Mouse (Mus musculus) midbrain, embryonic 14.5 days (tissue): ENCODE results near the gene Pigw. TPM values are rescaled to one million over a fixed set of nuclear protein-coding genes. Genes with fewer than 3 reads are reported as not detected.

Experiments
- ATAC-seq: fragments of 200-750 bp; cut with Nextera tagmentation; 2 replicates; pipeline ENCODE4 v1.8.0; 2017; ENCODE audit warnings: moderate number of reproducible peaks, moderate library complexity; ENCODE audit not compliant: low FRiP score, low TSS enrichment
- DNase-seq: peaks from one replicate; pipeline ENCODE4 v3.0.0-alpha.2; 2015
- H3K27ac ChIP-seq: fragments of 300-500 bp; sonication (generic); replicated peaks from 2 replicates; pipeline ENCODE4 v1.5.1; 2014; ENCODE audit warnings: mild to moderate bottlenecking, low read depth, low read length, moderate library complexity
- H3K27me3 ChIP-seq: fragments of 300-500 bp; sonication (generic); 2 replicates; pipeline ENCODE4 v1.6.1; 2014; ENCODE audit warnings: low read length, control low read depth, mixed read lengths; ENCODE audit not compliant: control insufficient read depth, insufficient read depth
- H3K36me3 ChIP-seq: fragments of 300-500 bp; sonication (generic); 2 replicates; pipeline ENCODE4 v1.6.1; 2014; ENCODE audit warnings: low read length, control low read depth; ENCODE audit not compliant: control insufficient read depth, insufficient read depth
- H3K4me1 ChIP-seq: fragments of 300-500 bp; sonication (generic); 2 replicates; pipeline ENCODE4 v1.6.1; 2014; ENCODE audit warnings: mild to moderate bottlenecking, antibody characterized with exemption, low read length, control low read depth; ENCODE audit not compliant: control insufficient read depth, insufficient read depth
- H3K4me2 ChIP-seq: fragments of 300-500 bp; sonication (generic); 2 replicates; pipeline ENCODE4 v1.6.1; 2014; ENCODE audit warnings: mild to moderate bottlenecking, low read length, moderate library complexity
- H3K4me3 ChIP-seq: fragments of 300-500 bp; sonication (generic); replicated peaks from 2 replicates; pipeline ENCODE4 v1.5.1; 2014; ENCODE audit warnings: low read depth, low read length
- H3K9ac ChIP-seq: fragments of 300-500 bp; sonication (generic); replicated peaks from 2 replicates; pipeline ENCODE4 v1.6.1; 2014; ENCODE audit warnings: mild to moderate bottlenecking, low read length, moderate library complexity
- H3K9me3 ChIP-seq: fragments of 300-500 bp; sonication (generic); 2 replicates; pipeline ENCODE4 v1.6.1; 2016; ENCODE audit warnings: low read length, control low read depth, mixed read lengths; ENCODE audit not compliant: control insufficient read depth
- WGBS: fragments of 180-500 bp; shearing (Covaris S2); extraction: QIAGEN DNeasy Blood & Tissue Kit; methylation state at CpG from one replicate; pipeline ENCODE4 v1.1.7; 2014; 5-methylcytosine and 5-hydroxymethylcytosine counted together
- polyA plus RNA-seq: library from polyadenylated mRNA; unstranded; fragments of >200 nt; fragmentation: Nextera tagmentation; extraction: Ambion mirVana; gene quantifications from 2 replicates; pipeline ENCODE4 v1.2.1, GENCODE M21; 2014

Gene Pigw
- polyA plus RNA-seq, 1 experiment from 2014 or later, result 3.4 TPM

GRCm38 (mm10) chr11:84910411-84910810, 30.3 kb upstream of the Pigw start:
- DNase-seq, result no peak
- H3K36me3 ChIP-seq, result peaks cover 76% of the 10 kb centered on the region
- 85% methylated on average over 4 of the region's 4 CpGs for WGBS

GRCm38 (mm10) chr11:84908480-84908879, 28.4 kb upstream of the Pigw start:
- Histone ChIP-seq H3K4me2 (no peak overlapping the region), H3K36me3 (peaks cover 90% of the 10 kb centered on the region), H3K4me3 (no peak overlapping the region), H3K9ac (no peak overlapping the region), H3K9me3 (no peaks in the 10 kb centered on the region), H3K27ac (no peak overlapping the region), H3K27me3 (no peaks in the 10 kb centered on the region), H3K4me1 (no peaks in the 10 kb centered on the region)
- no peak for ATAC-seq
- WGBS, result 91% methylated on average over 6 of the region's 6 CpGs
- DNase-seq, result no peak

More at GRCm38 (mm10) chr11:84910411-84910810, 30.3 kb upstream of the Pigw start:
- Histone ChIP-seq H3K9me3 (no peaks in the 10 kb centered on the region), H3K4me2 (no peak overlapping the region), H3K27ac (no peak overlapping the region), H3K27me3 (no peaks in the 10 kb centered on the region), H3K4me1 (peaks cover 2% of the 10 kb centered on the region; the same call in 1 of the 2 replicates), H3K4me3 (no peak overlapping the region), H3K9ac (no peak overlapping the region)
- ATAC-seq, result no peak

- WGBS, result 82% methylated on average over 3 of the region's 3 CpGs
- Histone ChIP-seq H3K9me3 (no peaks in the 10 kb centered on the region), H3K36me3 (peaks cover 93% of the 10 kb centered on the region), H3K9ac (no peak overlapping the region), H3K27ac (no peak overlapping the region), H3K4me1 (no peaks in the 10 kb centered on the region), H3K4me3 (no peak overlapping the region), H3K4me2 (no peak overlapping the region), H3K27me3 (no peaks in the 10 kb centered on the region)
- ATAC-seq, result no peak
- DNase-seq, result no peak
Measured at GRCm38 (mm10) chr11:84907081-84907480, 27.0 kb upstream of the Pigw start.

GRCm38 (mm10) chr11:84904597-84905144, 24.6 kb upstream of the Pigw start:
- ATAC-seq, result no peak
- no peak overlapping the region for H3K9ac ChIP-seq
- no peak overlapping the region for H3K27ac ChIP-seq
- H3K4me2 ChIP-seq, result no peak overlapping the region
- H3K27me3 ChIP-seq, result no peaks in the 10 kb centered on the region
- no peak for DNase-seq
- 87% methylated on average over 9 of the region's 9 CpGs for WGBS
- H3K36me3 ChIP-seq, result peaks cover 99% of the 10 kb centered on the region
- no peak overlapping the region for H3K4me3 ChIP-seq
- no peaks in the 10 kb centered on the region for H3K4me1 ChIP-seq
- H3K9me3 ChIP-seq, result no peaks in the 10 kb centered on the region

- H3K4me2 ChIP-seq, result no peak overlapping the region
- 92% methylated on average over 15 of the region's 15 CpGs for WGBS
- no peak for ATAC-seq
Measured at GRCm38 (mm10) chr11:84893113-84893512, 13.0 kb upstream of the Pigw start.

GRCm38 (mm10) chr11:84891705-84892104, 11.6 kb upstream of the Pigw start:
- peaks cover 74% of the 10 kb centered on the region for H3K36me3 ChIP-seq
- DNase-seq, result no peak
- 92% methylated on average over 7 of the region's 7 CpGs for WGBS

More at GRCm38 (mm10) chr11:84893113-84893512, 13.0 kb upstream of the Pigw start:
- Histone ChIP-seq H3K36me3 (peaks cover 75% of the 10 kb centered on the region), H3K4me1 (no peaks in the 10 kb centered on the region), H3K27me3 (no peaks in the 10 kb centered on the region), H3K4me3 (no peak overlapping the region), H3K9ac (no peak overlapping the region), H3K9me3 (no peaks in the 10 kb centered on the region), H3K27ac (no peak overlapping the region)
- DNase-seq, result no peak

GRCm38 (mm10) chr11:84889492-84889891, 9.4 kb upstream of the Pigw start:
- Histone ChIP-seq H3K9ac (no peak overlapping the region), H3K27ac (no peak overlapping the region), H3K9me3 (no peaks in the 10 kb centered on the region), H3K4me1 (no peaks in the 10 kb centered on the region), H3K36me3 (peaks cover 72% of the 10 kb centered on the region), H3K4me3 (no peak overlapping the region), H3K4me2 (no peak overlapping the region), H3K27me3 (no peaks in the 10 kb centered on the region)
- WGBS, result 93% methylated on average over 2 of the region's 2 CpGs
- ATAC-seq (no peak), DNase-seq (no peak)

More at GRCm38 (mm10) chr11:84891705-84892104, 11.6 kb upstream of the Pigw start:
- H3K4me2 ChIP-seq, result no peak overlapping the region
- H3K4me1 ChIP-seq, result no peaks in the 10 kb centered on the region
- H3K4me3 ChIP-seq, result no peak overlapping the region
- H3K9ac ChIP-seq, result no peak overlapping the region
- H3K9me3 ChIP-seq, result no peaks in the 10 kb centered on the region
- no peak for ATAC-seq
- no peak overlapping the region for H3K27ac ChIP-seq
- no peaks in the 10 kb centered on the region for H3K27me3 ChIP-seq

GRCm38 (mm10) chr11:84888025-84888424, 7.9 kb upstream of the Pigw start:
- no peak overlapping the region for H3K4me3 ChIP-seq

GRCm38 (mm10) chr11:84886767-84887511, 6.9 kb upstream of the Pigw start:
- Histone ChIP-seq H3K36me3 (peaks cover 70% of the 10 kb centered on the region), H3K4me2 (no peak overlapping the region), H3K27me3 (no peaks in the 10 kb centered on the region), H3K9ac (no peak overlapping the region), H3K9me3 (no peaks in the 10 kb centered on the region), H3K4me1 (no peaks in the 10 kb centered on the region), H3K27ac (no peak overlapping the region), H3K4me3 (no peak overlapping the region)
- DNase-seq (no peak), ATAC-seq (no peak)
- 90% methylated on average over 11 of the region's 11 CpGs for WGBS

More at GRCm38 (mm10) chr11:84888025-84888424, 7.9 kb upstream of the Pigw start:
- 98% methylated on average over 8 of the region's 8 CpGs for WGBS
- H3K27ac ChIP-seq, result no peak overlapping the region
- H3K4me1 ChIP-seq, result no peaks in the 10 kb centered on the region
- no peak for ATAC-seq
- DNase-seq, result no peak
- H3K36me3 ChIP-seq, result peaks cover 76% of the 10 kb centered on the region
- H3K9me3 ChIP-seq, result no peaks in the 10 kb centered on the region
- no peaks in the 10 kb centered on the region for H3K27me3 ChIP-seq
- no peak overlapping the region for H3K4me2 ChIP-seq
- no peak overlapping the region for H3K9ac ChIP-seq
